In the genomic region with DNA sequence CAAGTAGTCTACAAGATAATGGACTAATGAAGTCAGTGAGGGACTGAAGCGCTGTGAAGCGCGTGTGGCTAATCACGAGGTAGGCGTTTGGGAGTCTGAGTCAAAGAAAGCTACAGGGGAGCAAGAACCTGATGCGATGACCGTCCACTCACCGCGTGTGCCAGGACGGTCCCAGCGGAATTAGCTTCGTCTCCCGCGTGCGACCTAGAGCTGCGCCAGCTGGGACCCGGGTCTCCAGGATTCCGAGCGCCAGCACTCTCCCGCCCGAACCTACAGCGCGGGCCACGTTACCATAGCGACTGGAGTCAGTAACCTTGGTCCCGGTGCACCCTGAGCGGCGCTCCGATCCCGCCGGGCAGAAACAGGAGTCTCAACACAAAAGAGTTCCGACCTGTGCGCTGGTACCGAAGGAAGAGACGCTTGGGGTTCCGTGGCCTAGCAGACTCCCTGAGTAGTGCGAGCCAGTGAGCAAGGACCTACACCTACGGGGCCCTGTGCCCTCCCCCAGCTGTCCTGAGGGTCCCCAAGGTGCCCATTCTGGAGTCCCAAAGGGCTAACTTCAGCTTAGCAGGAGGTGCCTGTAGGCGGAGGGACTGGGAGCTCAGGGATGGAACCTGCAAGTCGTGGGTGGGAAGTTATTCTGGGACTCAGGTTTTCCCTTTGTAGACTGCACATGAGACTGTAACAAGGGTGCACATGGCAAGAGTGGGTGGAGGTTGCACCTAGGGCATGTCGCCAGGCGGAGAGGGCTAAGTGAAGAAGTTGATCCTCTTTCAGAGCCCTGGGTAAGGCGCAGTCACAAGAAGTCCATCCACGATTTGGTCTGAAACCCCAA, we compare ENCODE assay signal across 8 mouse cellular contexts. TPM values are rescaled to one million over a fixed set of nuclear protein-coding genes. Genes with fewer than 3 reads are reported as not detected.
DNase-seq lines count a peak whose midpoint lies in the region; ATAC-seq and TF ChIP-seq lines count a peak whose summit lies in the region.

A gene (minus strand): TSS at position 309 of the 835 bp plus-strand sequence.

- peak; percentile 98 for DNase-seq in MEL (ENCODE audit: low read depth, low spot score)
- peak; percentile 87 to 94 for DNase-seq in cerebellum, adult 18-20 months
- peak; percentile 94 for DNase-seq in forebrain, postnatal 0 days
- DNase-seq in heart, postnatal 4 days: peak; percentile 94
- DNase-seq in layer of hippocampus, adult 9-10 months (ENCODE audit: low spot score): peak; percentile 87
- peak; percentile 94 for DNase-seq in ovary, postnatal 10 days (ENCODE audit: low spot score)
- peak; percentile 63 to 83 for DNase-seq in thymus, postnatal 10 days (ENCODE audit: low spot score in 2 of 2)

- H3K36me3 ChIP-seq in MEL (ENCODE audit: control insufficient read depth in 1 of 2, insufficient read depth in 2 of 2, low read length in 2 of 2): peaks cover 0 to 21% of the 10 kb centered on the region in 2 experiments; a peak in 2 of 4 replicates
- H3K36me3 ChIP-seq in forebrain, postnatal 0 days (ENCODE audit: insufficient read depth): no peaks in the 10 kb centered on the region
- H3K36me3 ChIP-seq in lung, embryonic 16.5 days (ENCODE audit: control insufficient read depth, insufficient read depth, low read length): no peaks in the 10 kb centered on the region

- H3K9me3 ChIP-seq in MEL (replicated peaks; ENCODE audit: insufficient read depth, low read length): no peaks in the 10 kb centered on the region
- H3K9me3 ChIP-seq in forebrain, postnatal 0 days (ENCODE audit: low read length): no peaks in the 10 kb centered on the region
- no peaks in the 10 kb centered on the region for H3K9me3 ChIP-seq in lung, embryonic 16.5 days (ENCODE audit: control insufficient read depth, low read length)

- 0 out of 4 replicates have a peak, but pooled peaks of 1 of the 2 experiments have one; percentile 32 for TF ChIP-seq EP300 in MEL (IDR thresholded peaks at IDR 0.05; ENCODE audit: low read depth in 1 of 2, low read length in 2 of 2)

- no peaks in the 10 kb centered on the region for H3K27me3 ChIP-seq in MEL (ENCODE audit: control insufficient read depth in 1 of 2, insufficient read depth in 2 of 2, low read length in 2 of 2)
- H3K27me3 ChIP-seq in forebrain, postnatal 0 days (ENCODE audit: insufficient read depth, low read length): no peaks in the 10 kb centered on the region
- no peaks in the 10 kb centered on the region for H3K27me3 ChIP-seq in lung, embryonic 16.5 days (ENCODE audit: control insufficient read depth, insufficient read depth, low read depth, low read length)

- peak within 1 kb of the TSS; percentile 80 for H3K9ac ChIP-seq in MEL (ENCODE audit: control insufficient read depth, low read depth, low read length, poor library complexity, severe bottlenecking)
- peak within 1 kb of the TSS; percentile 63 for H3K9ac ChIP-seq in forebrain, postnatal 0 days
- H3K9ac ChIP-seq in lung, embryonic 16.5 days (ENCODE audit: low read length): peak within 1 kb of the TSS; percentile 64

- TF ChIP-seq CTCF in MEL (IDR thresholded peaks at IDR 0.05 in 2 of 3, conservative IDR thresholded peaks at IDR 0.05 in 1 of 3; ENCODE audit: control insufficient read depth in 1 of 3, insufficient read depth in 1 of 3, low read depth in 2 of 3, low read length in 3 of 3, poor library complexity in 1 of 3, severe bottlenecking in 1 of 3): peak in 1 of 3 experiments; percentile 9; a peak in 1 of 6 replicates
- no peak for TF ChIP-seq CTCF in forebrain, postnatal 0 days (IDR thresholded peaks at IDR 0.05; ENCODE audit: low read depth)

- H3K79me2 ChIP-seq in MEL (ENCODE audit: control insufficient read depth, insufficient read depth, low read length, poor library complexity): peaks cover 9% of the 10 kb centered on the region

- 10% methylated on average over 44 of the region's 44 CpGs for WGBS in forebrain, postnatal 0 days
- WGBS in lung, embryonic 16.5 days: 10% methylated on average over 44 of the region's 44 CpGs

- peak within 1 kb of the TSS; percentile 70 for H3K4me2 ChIP-seq in forebrain, postnatal 0 days (ENCODE audit: low read depth)
- H3K4me2 ChIP-seq in lung, embryonic 16.5 days (ENCODE audit: low read depth, low read length): peak within 1 kb of the TSS; percentile 58

- peak within 1 kb of the TSS; percentile 73 to 82 for H3K4me3 ChIP-seq in MEL (ENCODE audit: control insufficient read depth in 1 of 2, insufficient read depth in 1 of 2, low read depth in 2 of 2, low read length in 2 of 2)
- peak within 1 kb of the TSS; percentile 53 for H3K4me3 ChIP-seq in forebrain, postnatal 0 days (ENCODE audit: low read depth, low read length)
- peak within 1 kb of the TSS; percentile 80 for H3K4me3 ChIP-seq in lung, embryonic 16.5 days (ENCODE audit: low read length)

- TF ChIP-seq POLR2A in MEL (IDR thresholded peaks at IDR 0.05; ENCODE audit: control insufficient read depth in 1 of 2, insufficient read depth in 1 of 2, low read depth in 1 of 2, low read length in 2 of 2, poor library complexity in 1 of 2): peak; percentile 67 to 81

- H3K4me1 ChIP-seq in MEL (ENCODE audit: control insufficient read depth in 1 of 2, insufficient read depth in 2 of 2, low read length in 2 of 2): peaks cover 15 to 18% of the 10 kb centered on the region in 2 experiments
- H3K4me1 ChIP-seq in forebrain, postnatal 0 days (ENCODE audit: insufficient read depth): 0 out of 2 replicates have a peak, but pooled peaks cover 7% of the 10 kb centered on the region
- H3K4me1 ChIP-seq in lung, embryonic 16.5 days (replicated peaks; ENCODE audit: control insufficient read depth, insufficient read depth, low read length): peaks cover 2% of the 10 kb centered on the region; the same call in 1 of the 2 replicates

- H3K27ac ChIP-seq in MEL (ENCODE audit: control insufficient read depth, low read depth, low read length): peak within 1 kb of the TSS; percentile 44
- H3K27ac ChIP-seq in forebrain, postnatal 0 days (ENCODE audit: low read depth, low read length): peak within 1 kb of the TSS; percentile 51; the same call in 1 of the 2 replicates
- H3K27ac ChIP-seq in lung, embryonic 16.5 days (ENCODE audit: low read length): no peak within 1 kb of the TSS

- TF ChIP-seq RAD21 in MEL (IDR thresholded peaks at IDR 0.05; ENCODE audit: low read depth, low read length): no peak

- peak; percentile 99 for ATAC-seq in forebrain, postnatal 0 days
- peak; percentile 96 for ATAC-seq in lung, embryonic 16.5 days (ENCODE audit: low read depth)

TF ChIP-seq in MEL, 35 proteins besides CTCF, POLR2A, EP300 and RAD21 (continues in another document):
- TF ChIP-seq SIN3A (IDR thresholded peaks at IDR 0.05; ENCODE audit: low read length): peak; percentile 100
- 0 out of 2 replicates have a peak, but pooled peaks have one; percentile 6 for TF ChIP-seq JUND (IDR thresholded peaks at IDR 0.05; ENCODE audit: low read depth, low read length)
- no peak for TF ChIP-seq GATA1 (IDR thresholded peaks at IDR 0.05; ENCODE audit: low read depth, low read length)
- TF ChIP-seq CHD1 (IDR thresholded peaks at IDR 0.05; ENCODE audit: low read depth, low read length): no peak
- TF ChIP-seq POLR2AphosphoS2 (IDR thresholded peaks at IDR 0.05; ENCODE audit: low read length): no peak
- no peak; the same call in 1 of the 2 replicates for TF ChIP-seq KAT2A (conservative IDR thresholded peaks at IDR 0.05; ENCODE audit: low read depth, low read length)
- no peak for TF ChIP-seq MYB (IDR thresholded peaks at IDR 0.05; ENCODE audit: low read depth, low read length)
- peak; percentile 90 for TF ChIP-seq TBP (IDR thresholded peaks at IDR 0.05; ENCODE audit: low read depth, low read length)
- no peak for TF ChIP-seq UBTF (IDR thresholded peaks at IDR 0.05; ENCODE audit: borderline replicate concordance, insufficient read depth, low read depth, low read length)
- TF ChIP-seq POLR2AphosphoS5 (IDR thresholded peaks at IDR 0.05; ENCODE audit: borderline replicate concordance, low read depth, low read length): no peak
- no peak; the same call in 1 of the 2 replicates for TF ChIP-seq CHD2 (IDR thresholded peaks at IDR 0.05; ENCODE audit: low read length)
- TF ChIP-seq TCF12 (IDR thresholded peaks at IDR 0.05; ENCODE audit: low read depth, low read length): peak; percentile 83
- TF ChIP-seq MYC (IDR thresholded peaks at IDR 0.05; ENCODE audit: low read depth, low read length): peak; percentile 94
- no peak for TF ChIP-seq TAL1 (IDR thresholded peaks at IDR 0.05; ENCODE audit: low read length)
- no peak for TF ChIP-seq ZMIZ1 (IDR thresholded peaks at IDR 0.05; ENCODE audit: low read depth, low read length)
- no peak for TF ChIP-seq BHLHE40 (IDR thresholded peaks at IDR 0.05; ENCODE audit: borderline replicate concordance, low read depth, low read length)
- no peak for TF ChIP-seq GABPA (IDR thresholded peaks at IDR 0.05; ENCODE audit: low read depth, low read length)
- TF ChIP-seq USF1 (IDR thresholded peaks at IDR 0.05; ENCODE audit: low read depth, low read length): no peak
- TF ChIP-seq ZNF384 (IDR thresholded peaks at IDR 0.05; ENCODE audit: low read depth, low read length): no peak
- TF ChIP-seq MXI1 (IDR thresholded peaks at IDR 0.05; ENCODE audit: low read depth, low read length): peak; percentile 99
- TF ChIP-seq E2F4 (IDR thresholded peaks at IDR 0.05; ENCODE audit: borderline replicate concordance, low read depth, low read length): peak; percentile 91; the same call in 1 of the 2 replicates
- TF ChIP-seq SMC3 (IDR thresholded peaks at IDR 0.05; ENCODE audit: low read depth, low read length): no peak
- TF ChIP-seq HCFC1 (IDR thresholded peaks at IDR 0.05; ENCODE audit: low read depth, low read length): peak; percentile 97
- no peak for TF ChIP-seq ZKSCAN1 (IDR thresholded peaks at IDR 0.05; ENCODE audit: low read depth, low read length)
- peak; percentile 89 for TF ChIP-seq MAZ (IDR thresholded peaks at IDR 0.05; ENCODE audit: low read depth, low read length)
- peak; percentile 91 for TF ChIP-seq MAX (IDR thresholded peaks at IDR 0.05; ENCODE audit: low read length)
- TF ChIP-seq NRF1 (IDR thresholded peaks at IDR 0.05; ENCODE audit: insufficient read depth, low read depth, low read length, poor library complexity, severe bottlenecking): peak; percentile 46; the same call in 1 of the 2 replicates
- TF ChIP-seq MAFK (IDR thresholded peaks at IDR 0.05; ENCODE audit: borderline replicate concordance, low read depth, low read length): no peak
- TF ChIP-seq NELFE (IDR thresholded peaks at IDR 0.05; ENCODE audit: low read depth, low read length): peak; percentile 75

RNA-seq across cellular contexts. Expression of the gene that starts here (rescaled TPM):
- total RNA-seq in MEL (2012; rRNA removed): 4.4 and 5.3 TPM in 2 replicates
- polyA plus RNA-seq in MEL (2012; ENCODE audit: insufficient read depth in 1 of 2, insufficient read length in 2 of 2, low read depth in 1 of 2, low replicate concordance in 2 of 2, missing spikeins in 1 of 2): 1 to 10 TPM in 1 of 2 experiments, not detected in 1; 7.4 TPM
- total RNA-seq in forebrain, postnatal 0 days (2014; rRNA removed): 8.8 and 11.6 TPM in 2 replicates
- 4.9 and 6.9 TPM in 2 replicates for polyA plus RNA-seq in forebrain, postnatal 0 days (2015; fragmentation: Nextera tagmentation; extraction: Ambion mirVana)
- total RNA-seq in heart, postnatal 4 days (2021): 1 to 10 TPM; 2.1 to 2.4 TPM
- polyA plus RNA-seq in lung, embryonic 16.5 days (2015; fragmentation: Nextera tagmentation; extraction: Ambion mirVana): 6.4 TPM in 2 replicates
